Mouse (Mus musculus): ENCODE measurements around the gene Slc5a4b.

DNA sequence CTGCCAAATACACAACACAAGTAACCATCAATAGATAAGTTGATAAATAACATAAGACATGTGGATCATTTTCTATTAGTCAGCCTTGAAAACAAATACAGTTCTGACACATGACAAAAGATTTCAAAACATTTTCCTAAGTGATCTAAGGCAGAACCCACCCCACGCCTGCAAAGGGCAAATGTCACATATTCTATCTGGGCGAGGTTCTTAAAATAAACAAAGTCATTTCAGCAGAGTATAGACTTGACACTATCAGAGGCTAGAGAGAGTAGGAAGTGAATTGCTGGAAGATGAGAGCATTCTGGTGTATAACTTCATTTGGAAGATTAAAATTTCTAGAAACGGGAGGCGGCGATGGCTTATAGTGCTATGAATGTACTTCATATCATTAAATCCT is 10.7 kb upstream of the Slc5a4b start:
- TF ChIP-seq CTCF (IDR thresholded peaks at IDR 0.05; ENCODE audit: control insufficient read depth, insufficient read depth, insufficient read length) = no peak
- TF ChIP-seq USF1 (IDR thresholded peaks at IDR 0.05; ENCODE audit: low read depth) = no peak
- TF ChIP-seq MAX (IDR thresholded peaks at IDR 0.05) = no peak
- TF ChIP-seq MYOD1 (IDR thresholded peaks at IDR 0.05; ENCODE audit: control insufficient read depth, insufficient read length, low read depth) = no peak
- TF ChIP-seq MYOG (IDR thresholded peaks at IDR 0.05; ENCODE audit: control insufficient read depth, extremely low read depth, insufficient read length) = no peak
- TF ChIP-seq FOSL1 (IDR thresholded peaks at IDR 0.05; ENCODE audit: insufficient read depth, low read length, poor library complexity, severe bottlenecking) = no peak
- TF ChIP-seq CEBPB (IDR thresholded peaks at IDR 0.05; ENCODE audit: low read depth) = no peak

Measured in C2C12 (cell line).